Mouse (Mus musculus): ENCODE measurements around the gene Ubap2l. TPM values are rescaled to one million over a fixed set of nuclear protein-coding genes. Genes with fewer than 3 reads are reported as not detected.
A peak's percentile ranks its signal among the peaks of the same experiment; 100 is the strongest.

The Ubap2l gene
- total RNA-seq, 2 experiments from 2014 or later: 90.4 to 95.0 TPM

GRCm38 (mm10) chr3:89994807-89995515, 57.5 kb downstream of the Ubap2l start:
- no peak for DNase-seq
- intact Hi-C loops (cut with DNase I; ENCODE audit: low total_unique reads): no loop called here

- DNase-seq: no peak
- intact Hi-C loops (cut with DNase I; ENCODE audit: low total_unique reads): no loop called here
These were observed 64.6 kb downstream of the Ubap2l start for GRCm38 (mm10) chr3:89987822-89988221.

- intact Hi-C loops (cut with DNase I; ENCODE audit: low total_unique reads): no loop called here
- DNase-seq: no peak
These were observed 65.2 kb downstream of the Ubap2l start for GRCm38 (mm10) chr3:89987211-89987610.

- no peak for DNase-seq
- intact Hi-C loops (cut with DNase I; ENCODE audit: low total_unique reads): no loop called here
These were observed 70.0 kb downstream of the Ubap2l start for GRCm38 (mm10) chr3:89982426-89982825.

- DNase-seq: no peak
- intact Hi-C loops (cut with DNase I; ENCODE audit: low total_unique reads): no loop called here
These were observed 75.6 kb downstream of the Ubap2l start for GRCm38 (mm10) chr3:89976859-89977258.

GRCm38 (mm10) chr3:89968509-89968908, 83.9 kb downstream of the Ubap2l start:
- intact Hi-C loops (cut with DNase I; ENCODE audit: low total_unique reads): no loop called here
- no peak for DNase-seq

GRCm38 (mm10) chr3:89966946-89967345, 85.5 kb downstream of the Ubap2l start:
- intact Hi-C loops (cut with DNase I; ENCODE audit: low total_unique reads): no loop called here
- no peak for DNase-seq

GRCm38 (mm10) chr3:89965972-89966371, 86.5 kb downstream of the Ubap2l start:
- intact Hi-C loops (cut with DNase I; ENCODE audit: low total_unique reads): no loop called here
- no peak for DNase-seq

- DNase-seq: no peak
- intact Hi-C loops (cut with DNase I; ENCODE audit: low total_unique reads): no loop called here
These were observed 86.9 kb downstream of the Ubap2l start for GRCm38 (mm10) chr3:89965557-89965956.

GRCm38 (mm10) chr3:89963926-89964739, 88.3 kb downstream of the Ubap2l start:
- intact Hi-C loops (cut with DNase I; ENCODE audit: low total_unique reads): no loop called here
- DNase-seq: peak; percentile 65

GRCm38 (mm10) chr3:89963221-89963763, 89.1 kb downstream of the Ubap2l start, which contains the start of gene Atp8b2:
Atp8b2 (minus strand) TSS chr3:89963508.
- peak; percentile 74 for DNase-seq
- intact Hi-C loops (cut with DNase I; ENCODE audit: low total_unique reads): no loop called here

- intact Hi-C loops (cut with DNase I; ENCODE audit: low total_unique reads): no loop called here
- peak; percentile 32 for DNase-seq
These were observed 89.6 kb downstream of the Ubap2l start for GRCm38 (mm10) chr3:89962751-89963220.

GRCm38 (mm10) chr3:89962059-89962750, 90.2 kb downstream of the Ubap2l start:
- DNase-seq: peak; percentile 56
- intact Hi-C loops (cut with DNase I; ENCODE audit: low total_unique reads): no loop called here

- intact Hi-C loops (cut with DNase I; ENCODE audit: low total_unique reads): no loop called here
- DNase-seq: no peak
These were observed 91.0 kb downstream of the Ubap2l start for GRCm38 (mm10) chr3:89961436-89961835.

GRCm38 (mm10) chr3:89960469-89960868, 92.0 kb downstream of the Ubap2l start:
- intact Hi-C loops (cut with DNase I; ENCODE audit: low total_unique reads): no loop called here

GRCm38 (mm10) chr3:89959435-89959834, 93.0 kb downstream of the Ubap2l start:
- DNase-seq: no peak
- intact Hi-C loops (cut with DNase I; ENCODE audit: low total_unique reads): loop anchor here (10.0 kb wide), 1 partner anchor 175 kb away; no protein-coding TSS in a partner anchor

More at GRCm38 (mm10) chr3:89960469-89960868, 92.0 kb downstream of the Ubap2l start:
- peak; percentile 94 for DNase-seq

GRCm38 (mm10) chr3:89957880-89958279, 94.5 kb downstream of the Ubap2l start:
- intact Hi-C loops (cut with DNase I; ENCODE audit: low total_unique reads): loop anchor here (10.0 kb wide), 1 partner anchor 173 kb away; no protein-coding TSS in a partner anchor
- DNase-seq: no peak

- no peak for DNase-seq
- intact Hi-C loops (cut with DNase I; ENCODE audit: low total_unique reads): loop anchor here (10.0 kb wide), 1 partner anchor 172 kb away; no protein-coding TSS in a partner anchor
These were observed 96.1 kb downstream of the Ubap2l start for GRCm38 (mm10) chr3:89956177-89956971.

- intact Hi-C loops (cut with DNase I; ENCODE audit: low total_unique reads): loop anchor here (5.0 to 10.0 kb wide), 2 partner anchors 124 to 169 kb away; no protein-coding TSS in a partner anchor
- DNase-seq: peak; percentile 75
These were observed 99.0 kb downstream of the Ubap2l start for GRCm38 (mm10) chr3:89953420-89953819.
